Mouse (Mus musculus): ENCODE data around the gene Lbh.

Lbh gene

GRCm38 (mm10) chr17:72911283-72911682 lies 6.8 kb upstream of the Lbh start:
- DNase-seq (ENCODE audit: low spot score in 2 of 2) = no peak

- no peak for DNase-seq (ENCODE audit: low spot score in 2 of 2)
These were observed 6.4 kb upstream of the Lbh start for GRCm38 (mm10) chr17:72911751-72912150.

- DNase-seq (ENCODE audit: low spot score in 2 of 2) = no peak
These were observed 4.0 kb upstream of the Lbh start for GRCm38 (mm10) chr17:72914082-72914481.

GRCm38 (mm10) chr17:72917241-72918030 lies 669 bp upstream of the Lbh start:
- peak; percentile 54 to 74 for DNase-seq (ENCODE audit: low spot score in 2 of 2)

- DNase-seq (ENCODE audit: low spot score in 2 of 2) = peak; percentile 37 to 64
These were observed 751 bp downstream of the Lbh start for GRCm38 (mm10) chr17:72918571-72919541.

GRCm38 (mm10) chr17:72919641-72920040 lies 1.5 kb downstream of the Lbh start:
- DNase-seq (ENCODE audit: low spot score in 2 of 2) = no peak

- peak in 1 of 2 experiments; percentile 1 for DNase-seq (ENCODE audit: low spot score in 2 of 2)
These were observed 2.3 kb downstream of the Lbh start for GRCm38 (mm10) chr17:72920430-72920829.

GRCm38 (mm10) chr17:72920971-72921370 lies 2.9 kb downstream of the Lbh start:
- DNase-seq (ENCODE audit: low spot score in 2 of 2) = peak in 1 of 2 experiments; percentile 8

- peak in 1 of 2 experiments; percentile 14 for DNase-seq (ENCODE audit: low spot score in 2 of 2)
These were observed 4.1 kb downstream of the Lbh start for GRCm38 (mm10) chr17:72922206-72922605.

GRCm38 (mm10) chr17:72923283-72923682 lies 5.2 kb downstream of the Lbh start:
- peak in 1 of 2 experiments; percentile 16 for DNase-seq (ENCODE audit: low spot score in 2 of 2)

GRCm38 (mm10) chr17:72924295-72924694 lies 6.2 kb downstream of the Lbh start:
- DNase-seq (ENCODE audit: low spot score in 2 of 2) = peak in 1 of 2 experiments; percentile 6

- no peak for DNase-seq (ENCODE audit: low spot score in 2 of 2)
These were observed 7.0 kb downstream of the Lbh start for GRCm38 (mm10) chr17:72925111-72925510.

GRCm38 (mm10) chr17:72925804-72926617 lies 7.9 kb downstream of the Lbh start:
- DNase-seq (ENCODE audit: low spot score in 2 of 2) = peak in 1 of 2 experiments; percentile 36

GRCm38 (mm10) chr17:72926994-72927393 lies 8.9 kb downstream of the Lbh start:
- no peak for DNase-seq (ENCODE audit: low spot score in 2 of 2)

GRCm38 (mm10) chr17:72933116-72933515 lies 15.0 kb downstream of the Lbh start:
- DNase-seq (ENCODE audit: low spot score in 2 of 2) = no peak

GRCm38 (mm10) chr17:72934146-72934545 lies 16.0 kb downstream of the Lbh start:
- DNase-seq (ENCODE audit: low spot score in 2 of 2) = peak in 1 of 2 experiments; percentile 5

GRCm38 (mm10) chr17:72934653-72935052 lies 16.5 kb downstream of the Lbh start:
- peak in 1 of 2 experiments; percentile 11 for DNase-seq (ENCODE audit: low spot score in 2 of 2)

GRCm38 (mm10) chr17:72935921-72936320 lies 17.8 kb downstream of the Lbh start:
- DNase-seq (ENCODE audit: low spot score in 2 of 2) = peak in 1 of 2 experiments; percentile 12

GRCm38 (mm10) chr17:72936336-72936735 lies 18.2 kb downstream of the Lbh start:
- no peak for DNase-seq (ENCODE audit: low spot score in 2 of 2)

GRCm38 (mm10) chr17:72937204-72937603 lies 19.1 kb downstream of the Lbh start:
- peak in 1 of 2 experiments; percentile 8 for DNase-seq (ENCODE audit: low spot score in 2 of 2)
